8 mouse cellular contexts compared by ENCODE assay signal in genomic region chr7:135602881-135603523, GRCm38 (mm10).
DNase-seq lines count a peak whose midpoint lies in the region; ATAC-seq and TF ChIP-seq lines count a peak whose summit lies in the region.

No protein-coding gene starts in this region.

- H3K4me1 ChIP-seq in heart, adult 2 months (ENCODE audit: control insufficient read depth, insufficient read depth, low read length), result peaks cover 31% of the 10 kb centered on the region
- H3K4me1 ChIP-seq in limb, embryonic 14.5 days (ENCODE audit: control insufficient read depth, insufficient read depth, low read length), result 0 out of 2 replicates have a peak, but pooled peaks cover 5% of the 10 kb centered on the region

- 32% methylated on average over 5 of the region's 5 CpGs for WGBS in heart, adult 2 months
- 60% methylated on average over 5 of the region's 5 CpGs for WGBS in limb, embryonic 14.5 days

- no peaks in the 10 kb centered on the region for H3K27me3 ChIP-seq in heart, adult 2 months (ENCODE audit: control insufficient read depth, insufficient read depth, low read length)
- no peaks in the 10 kb centered on the region for H3K27me3 ChIP-seq in limb, embryonic 14.5 days (ENCODE audit: control insufficient read depth, insufficient read depth, low read length)

- H3K4me3 ChIP-seq in heart, adult 2 months, result no peak overlapping the region
- H3K4me3 ChIP-seq in limb, embryonic 14.5 days (replicated peaks; ENCODE audit: low read length), result no peak overlapping the region

- TF ChIP-seq POLR2A in heart, adult 2 months (IDR thresholded peaks at IDR 0.05; ENCODE audit: insufficient read depth, low read depth, low read length), result no peak
- no peak for TF ChIP-seq POLR2A in limb, embryonic 14.5 days (IDR thresholded peaks at IDR 0.05; ENCODE audit: borderline replicate concordance, extremely low read depth, insufficient read depth, insufficient read length)

- 0 out of 2 replicates have a peak, but pooled peaks have one; percentile 41 for ATAC-seq in limb, embryonic 14.5 days (ENCODE audit: low FRiP score, low read depth)
- no peak for ATAC-seq in granulocyte monocyte progenitor cell, adult 5-6 weeks (replicated peaks; ENCODE audit: poor library complexity, severe bottlenecking)

- H3K9me3 ChIP-seq in limb, embryonic 14.5 days (ENCODE audit: control insufficient read depth, low read length), result no peaks in the 10 kb centered on the region

- H3K27ac ChIP-seq in heart, adult 2 months, result peak overlapping the region; percentile 70
- no peak overlapping the region for H3K27ac ChIP-seq in limb, embryonic 14.5 days (replicated peaks; ENCODE audit: low read depth, low read length)

- peak; percentile 54; the same call in 1 of the 2 replicates for TF ChIP-seq EP300 in heart, adult 2 months (IDR thresholded peaks at IDR 0.05; ENCODE audit: insufficient read depth, low read depth, low read length)

- H3K36me3 ChIP-seq in heart, adult 2 months (ENCODE audit: control insufficient read depth, insufficient read depth, low read length), result peaks cover 10% of the 10 kb centered on the region; the same call in 1 of the 2 replicates
- no peaks in the 10 kb centered on the region for H3K36me3 ChIP-seq in limb, embryonic 14.5 days (ENCODE audit: control insufficient read depth, insufficient read depth, low read length)

- H3K9ac ChIP-seq in heart, adult 2 months (ENCODE audit: low read depth, low read length), result no peak overlapping the region
- H3K9ac ChIP-seq in limb, embryonic 14.5 days (ENCODE audit: low read depth, low read length, severe bottlenecking), result no peak overlapping the region

- DNase-seq in cerebellum, postnatal 10 days, result peak; percentile 56 to 57
- DNase-seq in cerebellum, postnatal 36 days, result no peak
- DNase-seq in ES-CJ7 (ENCODE audit: low read depth, low spot score) (peak; percentile 6), MN1 (ENCODE audit: low spot score) (no peak)
- DNase-seq in heart, adult 2 months, result peak; percentile 48 to 62
- DNase-seq in limb, embryonic 14.5 days (ENCODE audit: low spot score), result no peak
- DNase-seq in ovary, postnatal 36 days (ENCODE audit: low spot score), result no peak

- TF ChIP-seq CTCF in heart, adult 2 months (IDR thresholded peaks at IDR 0.05), result no peak

- intact Hi-C loops in heart, adult 2 months (cut with DNase I), result no loop called here

- H3K79me2 ChIP-seq in heart, adult 2 months (replicated peaks; ENCODE audit: control insufficient read depth, insufficient read depth, low read length), result no peaks in the 10 kb centered on the region

- no peak overlapping the region for H3K4me2 ChIP-seq in limb, embryonic 14.5 days (replicated peaks; ENCODE audit: low read depth, low read length, severe bottlenecking)

Comparison
In these comparisons a context has a peak if more than half of its experiments do, and no peak if none do; other contexts are left out.
1. DNase-seq: peak in cerebellum, postnatal 10 days (2 of 2), ES-CJ7 (single experiment) and heart, adult 2 months (2 of 2); none in cerebellum, postnatal 36 days (0 of 2), limb, embryonic 14.5 days (single experiment), MN1 (single experiment) and ovary, postnatal 36 days (single experiment).